Mouse (Mus musculus): ENCODE data around the gene Has3.

Has3 gene

DNA sequence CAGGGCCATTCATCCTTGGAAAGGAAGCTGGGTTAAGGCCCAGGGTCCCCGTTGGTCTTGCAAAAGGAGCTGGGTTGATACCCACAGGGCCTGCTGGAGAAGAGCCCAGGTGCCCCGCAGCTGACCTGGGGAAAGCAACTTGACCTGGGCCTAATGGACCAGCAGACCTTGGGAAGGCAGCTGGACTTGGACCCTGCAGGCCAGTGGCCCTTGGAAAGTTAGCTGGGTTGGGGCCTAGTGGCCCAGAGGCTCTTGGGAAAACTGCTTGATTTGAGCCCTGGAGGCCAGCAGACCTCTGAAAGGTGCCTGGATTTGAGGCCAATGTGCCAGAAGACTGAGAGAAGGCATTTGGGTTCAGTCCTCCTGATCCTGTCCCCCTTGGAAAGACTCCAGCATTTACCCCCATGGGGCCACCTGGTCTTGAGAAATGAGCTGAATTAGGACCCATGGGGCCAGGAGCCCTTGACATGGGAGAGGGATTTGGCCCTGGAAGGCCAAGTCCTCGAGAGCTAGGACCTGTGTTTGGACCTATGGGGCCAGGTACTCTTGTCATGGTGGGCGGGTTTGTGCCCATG, 14.9 kb downstream of the Has3 start:
- peak in 1 of 2 experiments; percentile 62 for DNase-seq (ENCODE audit: inconsistent age in 2 of 2, low spot score in 1 of 2)

DNA sequence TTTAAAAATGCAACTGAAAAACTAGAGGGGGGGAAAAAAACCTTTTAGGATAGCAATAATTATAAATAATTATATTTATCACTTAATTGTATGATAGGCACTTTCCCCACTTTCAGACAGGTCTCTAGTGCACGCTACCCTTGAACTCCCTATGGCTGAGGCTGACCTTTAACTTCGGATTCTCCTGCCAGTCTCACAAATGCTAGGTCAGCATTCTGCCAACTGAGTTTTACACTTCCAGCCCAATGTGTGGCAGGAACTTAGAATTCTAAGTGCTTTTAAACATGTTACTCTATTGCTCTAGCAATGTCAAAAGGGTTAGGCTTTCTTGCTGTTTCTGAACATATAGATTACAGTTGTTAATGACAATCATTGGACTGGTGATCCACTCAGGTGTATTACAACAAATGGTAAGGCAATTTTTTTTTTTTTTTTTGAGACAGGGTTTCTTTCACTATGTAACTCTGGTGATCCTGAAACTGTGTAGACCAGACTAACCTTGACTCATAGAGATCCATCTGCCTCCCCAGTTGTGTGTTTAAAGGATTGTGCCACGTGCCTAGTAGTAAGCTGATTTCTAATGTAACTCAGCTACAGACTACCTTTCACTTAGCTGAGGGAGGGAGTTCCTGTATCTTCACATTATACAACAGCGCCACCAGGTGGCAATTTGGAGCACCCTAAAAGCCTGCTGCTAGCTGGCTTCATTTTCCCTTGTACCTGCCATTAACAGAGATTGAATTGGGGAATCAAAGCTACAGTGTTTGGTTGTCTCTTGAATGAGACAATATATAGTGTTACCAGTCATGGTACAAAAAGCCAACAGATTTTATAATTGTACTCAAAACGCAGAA, 17.5 kb downstream of the Has3 start:
- peak; percentile 70 to 91 for DNase-seq (ENCODE audit: inconsistent age in 2 of 2, low spot score in 1 of 2)

DNA sequence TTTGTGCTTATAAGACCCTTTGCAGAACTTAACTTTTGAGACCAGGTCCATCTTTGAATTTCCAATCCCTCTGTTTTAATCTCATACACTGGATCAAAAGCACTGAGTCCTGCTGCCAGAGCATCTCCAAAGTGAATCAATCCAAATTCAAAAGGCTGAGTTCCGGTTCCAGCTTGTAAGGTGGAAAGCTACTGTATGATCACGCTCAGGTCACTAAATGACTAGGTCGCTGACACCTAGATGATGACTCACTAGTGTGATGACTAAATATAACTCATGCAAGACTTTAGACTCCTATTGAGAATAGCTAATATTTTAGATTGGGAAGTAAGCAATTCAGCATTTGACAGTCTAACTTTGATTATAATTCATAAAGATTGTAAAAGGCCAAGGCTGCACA, 18.8 kb downstream of the Has3 start:
- peak in 1 of 2 experiments; percentile 64 for DNase-seq (ENCODE audit: inconsistent age in 2 of 2, low spot score in 1 of 2)

DNA sequence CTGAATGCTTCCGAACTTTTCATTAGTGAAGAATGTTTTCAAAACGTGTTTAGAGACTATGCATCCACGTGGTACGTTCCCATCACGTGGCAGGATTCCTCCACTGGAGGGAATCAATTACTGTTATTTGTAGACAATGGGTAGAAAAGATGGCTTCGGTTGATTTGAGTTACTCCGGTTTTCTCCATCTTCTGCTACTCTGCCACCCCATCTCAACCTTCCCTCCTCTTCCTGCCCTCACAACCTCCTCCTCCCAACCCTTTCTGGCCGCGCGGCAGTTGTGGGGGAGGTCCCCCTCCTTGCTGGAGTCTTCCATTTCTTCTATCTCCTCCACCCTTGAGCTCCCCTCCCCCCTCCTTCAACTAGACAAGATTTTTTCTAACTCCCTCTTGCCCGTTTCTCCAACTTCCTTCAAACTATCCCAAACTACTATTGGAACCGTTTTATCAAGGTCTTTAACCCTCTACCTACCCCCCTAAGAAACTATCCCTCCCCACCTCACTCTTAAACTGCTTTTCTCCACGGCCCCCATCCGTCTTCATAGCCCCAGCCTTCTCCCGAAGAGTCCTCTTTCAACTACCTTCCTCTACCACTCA, 22.3 kb downstream of the Has3 start:
- peak; percentile 38 to 73 for DNase-seq (ENCODE audit: inconsistent age in 2 of 2, low spot score in 1 of 2)

DNA sequence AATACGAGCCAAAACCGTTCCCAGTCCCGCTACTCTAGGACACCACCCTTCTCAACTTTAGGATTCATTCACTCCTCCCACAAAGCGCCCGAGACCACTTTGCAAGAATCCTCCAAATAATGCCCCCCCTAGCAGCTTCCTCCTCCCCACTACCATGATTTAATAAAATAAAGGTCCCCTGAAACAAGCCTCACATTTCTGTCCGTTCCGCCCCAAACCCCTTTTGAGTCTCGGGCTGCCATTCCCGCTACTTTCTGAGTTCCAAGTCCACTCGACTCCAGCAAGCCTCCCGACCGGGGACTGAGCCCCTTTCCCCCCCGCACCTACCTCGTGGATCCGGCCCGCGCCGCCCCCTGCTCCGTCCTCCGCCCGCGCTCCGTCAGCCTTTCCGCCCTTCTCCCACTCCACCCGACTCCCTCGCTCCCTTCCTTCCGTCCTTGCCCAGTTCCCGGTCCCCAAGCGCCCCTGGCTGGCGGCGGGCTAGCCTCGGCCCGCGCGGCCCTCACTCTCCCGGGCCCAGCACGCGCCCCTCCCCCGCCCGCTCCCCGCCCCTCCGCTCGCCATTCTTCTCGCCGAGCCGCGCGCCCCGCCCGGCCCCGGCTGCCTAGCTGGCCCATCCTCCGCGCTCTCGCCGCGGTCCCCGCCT, 22.9 kb downstream of the Has3 start:
- DNase-seq (ENCODE audit: inconsistent age in 2 of 2, low spot score in 1 of 2), result no peak

DNA sequence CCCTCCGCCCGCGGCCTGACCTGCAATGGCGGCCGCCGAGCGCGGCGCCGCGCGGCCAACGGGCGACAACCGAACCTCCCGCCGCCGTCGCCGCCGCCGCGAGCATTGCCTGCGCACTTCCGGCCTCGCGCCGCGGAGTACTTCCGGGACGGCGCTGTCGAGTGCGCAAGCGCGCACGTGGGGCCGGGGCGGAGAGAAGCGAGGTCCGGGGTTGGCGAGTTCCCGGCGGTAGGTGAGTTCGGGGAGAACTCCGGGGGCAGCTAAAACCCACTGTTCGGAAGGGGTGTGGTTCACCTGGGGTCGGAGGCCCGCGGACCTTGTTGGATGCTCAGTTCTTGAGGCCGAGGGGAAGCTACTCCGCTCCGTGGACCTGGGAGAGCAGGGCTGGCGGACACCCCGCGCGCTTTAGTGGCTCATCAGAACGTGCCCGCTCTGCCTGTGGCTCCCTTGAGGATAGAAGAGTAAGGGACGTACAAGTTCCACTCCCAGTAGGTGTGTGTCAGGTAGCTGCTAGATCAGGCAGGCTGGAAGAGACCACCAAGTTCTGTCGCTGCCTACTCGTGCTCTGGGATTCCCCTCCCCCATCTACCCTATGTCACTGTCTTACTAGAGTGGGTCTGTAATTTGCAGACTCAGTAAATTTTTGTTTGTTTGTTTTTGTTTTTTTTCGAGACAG, 23.6 kb downstream of the Has3 start, which contains the start of gene Utp4:
TSS of gene Utp4 (plus strand) at position 156 of the 676 bp plus-strand sequence.
- DNase-seq (ENCODE audit: inconsistent age in 2 of 2, low spot score in 1 of 2), result peak; percentile 91 to 96

DNA sequence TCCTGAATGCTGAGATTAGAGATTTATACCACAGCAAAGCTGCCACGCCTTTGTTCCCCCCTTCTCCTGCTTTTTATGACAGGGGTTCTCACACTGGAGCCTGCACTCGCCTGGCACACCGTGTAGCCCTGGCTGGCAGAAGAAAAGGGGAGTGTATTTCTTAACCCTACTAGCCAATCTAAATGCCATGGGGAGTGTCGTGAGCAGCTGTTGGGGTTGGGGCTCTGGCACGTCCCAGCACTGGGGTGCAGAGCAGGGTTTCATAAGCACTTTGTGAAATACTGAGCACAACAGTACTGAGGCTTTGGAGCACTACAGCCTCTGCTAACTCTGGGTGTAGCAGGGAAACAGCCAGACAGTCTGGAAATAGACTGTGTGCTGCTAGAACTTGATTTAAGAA, 29.4 kb downstream of the Has3 start:
- DNase-seq (ENCODE audit: inconsistent age in 2 of 2, low spot score in 1 of 2), result peak in 1 of 2 experiments; percentile 50

DNA sequence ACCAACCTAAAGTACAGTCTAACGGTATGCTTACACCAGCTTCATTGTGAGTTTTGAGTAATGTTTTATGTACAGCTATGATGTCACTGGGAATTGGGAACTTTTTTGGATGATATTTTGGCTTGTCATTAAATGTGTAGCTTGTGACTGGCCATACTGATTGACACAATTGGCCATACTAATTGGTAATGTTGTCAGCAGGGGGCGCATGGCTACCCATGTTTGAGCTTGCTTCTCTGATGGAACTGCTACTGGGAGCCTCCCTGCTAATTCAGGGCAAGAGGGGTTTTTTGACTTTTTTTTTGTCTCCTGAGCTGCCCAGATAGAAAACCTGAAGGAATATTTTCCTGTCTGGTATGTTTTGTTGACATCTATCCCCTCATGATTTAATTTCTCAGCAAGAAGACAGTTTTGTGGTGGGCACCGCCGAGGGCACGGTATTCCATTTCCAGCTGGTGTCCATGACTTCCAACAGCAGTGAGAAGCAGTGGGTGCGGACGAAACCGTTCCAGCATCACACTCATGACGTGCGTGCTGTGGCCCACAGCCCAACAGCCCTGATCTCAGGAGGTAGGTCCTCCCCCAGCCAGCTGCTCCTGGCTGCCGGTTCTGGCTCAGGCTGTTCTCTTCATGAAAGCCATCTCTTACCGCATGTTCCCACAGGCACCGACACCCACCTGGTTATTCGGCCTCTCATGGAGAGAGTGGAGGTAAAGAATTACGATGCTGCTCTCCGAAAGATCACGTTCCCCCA, 35.9 kb downstream of the Has3 start:
- DNase-seq (ENCODE audit: inconsistent age in 2 of 2, low spot score in 1 of 2), result peak; percentile 72 to 92

DNA sequence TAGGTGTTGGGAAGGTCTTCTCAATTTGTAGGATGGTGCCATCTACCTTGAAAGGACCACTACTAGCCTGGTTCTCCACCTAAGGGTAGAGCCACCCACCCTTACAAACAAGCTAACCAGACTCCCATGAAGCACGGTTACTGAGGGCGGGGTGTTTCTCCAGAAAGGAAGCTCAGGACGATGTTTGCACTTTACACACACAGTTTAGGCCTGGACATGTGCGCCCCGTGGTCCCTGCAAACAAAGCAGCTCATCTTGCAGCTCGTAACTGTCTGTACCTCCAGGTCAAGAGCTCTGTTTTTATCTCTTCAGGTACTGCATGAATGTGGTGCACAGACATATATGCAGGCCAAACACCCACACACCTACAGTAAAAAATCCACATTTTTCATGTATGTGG, 36.6 kb downstream of the Has3 start:
- no peak for DNase-seq (ENCODE audit: inconsistent age in 2 of 2, low spot score in 1 of 2)

DNA sequence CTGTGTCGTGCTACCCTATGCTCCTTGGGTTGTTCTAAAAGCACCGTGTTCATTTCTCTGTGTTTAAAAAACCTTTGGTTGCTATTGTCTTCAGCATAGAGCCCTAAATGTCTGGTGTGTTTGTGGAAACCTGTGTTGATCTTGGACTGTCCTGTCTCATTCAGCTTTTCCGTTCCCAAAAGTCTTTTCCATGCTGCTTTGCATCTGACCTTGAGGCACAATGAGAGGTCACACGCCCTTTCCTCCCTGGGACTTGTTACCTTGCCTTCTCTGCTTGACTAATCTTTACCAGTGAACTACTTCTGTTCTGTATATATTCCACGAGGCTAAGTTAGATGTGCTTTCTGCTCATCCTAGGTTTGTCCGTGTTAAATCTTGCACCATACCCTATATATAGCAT, 37.4 kb downstream of the Has3 start:
- DNase-seq (ENCODE audit: inconsistent age in 2 of 2, low spot score in 1 of 2), result no peak

DNA sequence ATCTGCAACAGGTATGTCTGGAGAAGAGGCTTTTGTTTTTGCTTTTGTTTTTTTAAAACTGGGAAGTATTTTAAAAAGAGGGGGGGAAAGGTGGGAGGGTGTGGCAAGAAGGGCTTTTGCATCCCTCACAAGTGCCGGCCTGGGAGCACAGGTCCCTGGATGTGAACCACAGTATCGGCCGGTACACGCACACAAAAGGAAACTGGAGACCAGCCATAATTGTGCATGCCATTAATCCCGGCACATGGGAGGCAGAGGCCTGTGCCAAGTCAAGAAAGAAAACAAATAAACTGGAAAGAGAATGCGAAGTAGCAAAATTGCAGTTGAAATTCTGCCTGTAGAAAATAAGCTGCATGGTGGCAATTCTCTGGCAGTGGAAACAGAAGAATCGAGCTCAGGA, 38.2 kb downstream of the Has3 start:
- DNase-seq (ENCODE audit: inconsistent age in 2 of 2, low spot score in 1 of 2), result no peak

DNA sequence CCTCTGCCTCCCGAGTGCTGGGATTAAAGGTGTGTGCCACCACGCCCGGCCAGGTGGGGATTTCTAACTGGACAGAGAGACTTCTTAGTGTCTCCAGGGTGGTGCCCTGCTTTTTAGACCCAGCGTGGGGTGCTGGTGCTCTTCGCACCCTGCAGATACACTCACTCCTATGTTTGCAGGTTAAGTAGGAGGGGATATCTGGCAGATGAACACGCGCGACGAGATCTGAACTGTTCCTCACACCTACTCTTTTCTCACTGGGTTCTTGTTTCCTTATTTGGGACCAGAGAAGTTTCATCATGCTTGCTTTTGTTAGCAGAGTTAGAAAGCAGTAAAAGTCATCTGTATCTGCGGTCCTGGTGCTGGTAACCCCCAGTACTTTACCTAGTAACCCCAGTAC, 43.6 kb downstream of the Has3 start:
- no peak for DNase-seq (ENCODE audit: inconsistent age in 2 of 2, low spot score in 1 of 2)

DNA sequence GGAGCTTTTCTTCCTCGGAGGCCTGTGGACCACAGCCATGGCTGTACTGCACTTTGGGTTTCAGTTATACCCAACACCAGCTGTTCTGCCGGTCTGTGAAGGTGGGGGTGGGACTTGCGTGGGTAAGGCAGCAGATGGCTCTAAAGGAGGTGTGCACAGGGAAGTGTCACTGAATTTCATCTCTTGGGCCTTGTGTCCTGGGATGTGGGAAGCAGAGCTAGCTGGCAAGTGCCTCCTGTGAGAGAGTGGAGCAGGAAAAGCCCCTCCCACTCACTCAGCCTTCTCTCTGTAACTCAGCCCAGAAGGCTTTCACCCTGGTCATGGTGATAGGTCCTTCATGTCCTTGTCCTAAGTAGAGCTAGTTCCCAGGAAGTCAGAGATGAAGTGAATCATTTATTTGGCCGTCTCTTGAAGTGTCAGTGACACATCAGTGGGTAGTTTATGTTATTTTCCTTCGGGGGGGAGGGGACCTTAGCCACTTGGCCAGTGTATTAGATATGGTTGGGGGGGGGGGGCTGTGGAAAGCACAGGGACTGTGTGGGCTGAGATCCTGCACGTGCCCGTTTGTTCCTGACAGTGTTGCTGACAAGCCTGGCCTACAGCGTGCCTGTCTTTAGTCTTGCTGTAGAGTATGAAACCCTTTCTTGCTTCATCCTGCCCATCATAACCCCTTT, 49.8 kb downstream of the Has3 start:
- DNase-seq (ENCODE audit: inconsistent age in 2 of 2, low spot score in 1 of 2), result peak; percentile 73 to 78

DNA sequence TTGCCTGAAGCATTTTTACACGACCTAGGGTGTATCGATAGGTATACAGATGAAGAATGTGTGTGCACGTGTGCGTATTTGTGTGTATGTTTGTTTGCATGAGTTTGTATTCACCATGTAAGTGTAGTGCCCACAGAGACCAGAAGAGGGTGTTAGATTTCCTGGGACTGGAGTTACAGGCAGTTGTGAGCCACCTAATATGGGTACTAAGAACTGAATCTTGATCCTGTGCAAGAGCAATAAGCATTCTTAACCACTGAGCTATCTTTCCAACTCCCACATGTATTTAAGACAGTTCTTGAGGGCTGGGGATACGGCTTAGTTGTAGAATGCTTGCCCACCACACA, 50.3 kb downstream of the Has3 start:
- peak in 1 of 2 experiments; percentile 50 for DNase-seq (ENCODE audit: inconsistent age in 2 of 2, low spot score in 1 of 2)

DNA sequence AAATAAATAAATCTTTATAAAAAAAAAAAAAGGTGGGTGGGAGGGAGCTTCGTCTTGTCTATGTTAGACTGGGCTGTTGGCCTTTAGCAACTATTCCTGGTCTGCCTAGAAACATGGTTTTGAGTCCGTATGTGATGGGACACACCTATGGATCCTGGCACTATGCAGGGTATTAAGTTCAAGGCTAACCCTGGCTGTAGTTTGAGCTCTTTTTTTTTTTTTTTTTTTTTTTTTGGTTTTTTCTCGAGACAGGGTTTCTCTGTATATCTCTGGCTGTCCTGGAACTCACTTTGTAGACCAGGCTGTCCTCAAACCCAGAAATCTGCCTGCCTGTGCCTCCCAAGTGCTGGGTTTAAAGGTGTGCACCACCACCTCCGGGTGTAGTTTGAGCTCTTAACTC, 54.0 kb downstream of the Has3 start:
- DNase-seq (ENCODE audit: inconsistent age in 2 of 2, low spot score in 1 of 2), result no peak

DNA sequence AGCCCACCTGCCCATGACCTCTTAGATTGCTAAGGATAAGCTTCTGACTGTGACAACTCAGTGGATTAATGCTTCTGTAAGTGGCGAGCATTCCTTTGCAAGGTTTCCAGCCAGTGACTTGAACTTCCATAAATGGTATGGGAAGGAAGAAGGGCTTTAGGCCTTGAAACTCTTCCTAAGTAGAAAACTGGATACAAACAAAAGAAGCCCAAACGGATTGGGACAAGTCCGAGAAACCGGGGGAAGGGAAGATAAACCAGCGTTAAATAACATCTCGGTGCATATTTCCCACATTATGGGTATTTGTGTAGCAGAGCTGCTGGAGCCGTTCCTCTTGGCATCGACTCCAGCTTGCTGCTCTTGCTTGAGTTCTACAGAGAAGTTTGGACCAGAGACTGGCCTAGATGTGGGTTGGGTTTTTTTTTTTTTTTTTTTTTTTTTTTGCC, 54.9 kb downstream of the Has3 start:
- DNase-seq (ENCODE audit: inconsistent age in 2 of 2, low spot score in 1 of 2), result peak in 1 of 2 experiments; percentile 65

DNA sequence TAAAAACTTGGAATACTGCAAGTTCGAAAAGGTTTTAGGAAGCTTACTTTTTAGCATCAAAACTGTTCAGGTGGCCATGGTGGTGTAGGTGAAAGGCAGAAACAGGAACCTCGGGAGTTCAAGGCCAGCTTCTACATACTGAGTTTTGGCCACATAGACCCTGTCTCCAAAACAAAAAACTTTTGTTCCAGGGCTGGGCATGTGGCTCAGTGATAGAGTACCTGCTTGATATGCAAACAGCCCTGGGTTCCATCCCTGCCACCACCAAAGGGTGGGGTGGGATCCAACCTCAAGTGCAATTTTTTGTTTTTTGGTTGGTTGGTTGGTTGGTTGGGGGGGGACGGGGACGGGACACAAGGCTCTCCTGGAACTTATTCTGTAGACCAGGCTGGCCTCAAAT, 55.4 kb downstream of the Has3 start:
- DNase-seq (ENCODE audit: inconsistent age in 2 of 2, low spot score in 1 of 2), result no peak

DNA sequence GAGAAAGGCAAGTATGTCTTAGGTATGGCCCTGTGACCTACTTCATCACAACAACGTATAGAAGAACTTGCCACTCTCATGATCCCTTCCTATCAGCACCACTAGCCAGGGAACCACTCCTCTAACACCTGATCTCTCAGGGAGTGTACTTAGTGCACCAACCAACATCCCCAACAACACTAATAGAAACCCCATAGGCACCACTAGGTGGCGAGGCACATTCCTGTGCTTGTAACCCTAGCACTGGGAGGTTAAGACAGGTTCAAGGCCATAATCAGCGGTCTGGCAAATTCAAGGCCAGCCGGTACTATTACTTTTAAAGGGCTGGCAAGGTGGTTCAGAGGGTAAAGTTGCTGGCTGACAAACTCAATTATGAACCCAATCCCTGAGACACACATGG, 57.2 kb downstream of the Has3 start:
- peak in 1 of 2 experiments; percentile 56 for DNase-seq (ENCODE audit: inconsistent age in 2 of 2, low spot score in 1 of 2)

DNA sequence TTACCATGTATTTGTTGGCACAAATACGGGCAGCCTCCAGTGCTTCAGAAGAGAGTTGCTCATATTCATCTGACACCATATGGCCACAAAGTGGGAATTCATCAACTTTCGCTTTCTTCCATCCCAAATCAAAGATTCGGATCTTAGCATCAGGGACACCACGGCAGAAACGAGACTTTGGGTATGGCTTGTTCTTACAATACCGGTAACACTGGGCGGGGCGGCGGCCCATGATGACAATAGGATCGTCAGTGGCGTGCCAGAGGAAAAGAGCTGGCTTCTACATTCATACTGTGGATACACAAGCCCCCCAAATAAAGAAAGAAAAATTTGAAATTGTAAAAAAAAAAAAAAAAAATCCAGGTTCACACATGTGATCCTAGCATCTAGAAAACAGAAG, 58.1 kb downstream of the Has3 start:
- peak in 1 of 2 experiments; percentile 52 for DNase-seq (ENCODE audit: inconsistent age in 2 of 2, low spot score in 1 of 2)

Measured in adrenal gland, adult (tissue).